Mouse (Mus musculus): ENCODE data around the gene Ky.

DNA sequence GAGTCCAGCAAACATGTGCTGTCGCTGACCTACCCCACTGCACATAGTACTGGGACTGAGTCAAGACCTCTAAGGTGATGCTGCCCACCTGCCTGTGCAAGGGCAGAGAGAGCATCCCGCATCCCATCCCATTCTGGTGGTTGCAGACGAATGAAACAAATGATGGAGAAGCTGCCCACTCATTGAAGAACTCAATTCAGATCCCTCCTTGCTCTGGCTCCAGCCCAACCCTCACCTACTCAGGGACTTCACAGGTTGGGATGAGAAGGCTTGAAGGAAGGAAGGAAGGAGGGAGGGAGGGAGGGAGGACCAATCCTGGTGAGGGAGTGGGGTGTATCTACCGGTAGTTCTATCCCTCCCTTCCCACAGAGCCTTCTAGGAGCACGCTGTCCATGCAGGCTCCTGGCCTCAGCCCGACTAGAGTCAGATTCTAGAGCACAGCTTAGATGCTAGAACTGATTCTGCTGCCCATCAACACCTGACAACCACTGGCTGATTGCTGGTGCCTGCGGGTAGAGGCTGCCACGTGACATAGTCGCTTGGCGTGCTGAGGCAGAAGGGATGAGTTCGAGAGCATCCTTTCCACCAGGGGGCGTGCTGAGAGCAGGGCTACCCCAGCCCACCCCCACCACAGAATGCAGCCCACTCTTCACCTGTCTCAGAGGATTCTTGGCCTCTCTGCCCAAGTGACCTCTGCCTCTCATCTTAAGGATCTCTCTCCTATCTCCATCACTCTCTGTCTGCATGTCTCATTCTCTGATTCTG lies 13.3 kb upstream of the Ky start:
- TF ChIP-seq HCFC1 (IDR thresholded peaks at IDR 0.05; ENCODE audit: borderline replicate concordance, insufficient read depth, low read length) (no peak), MAFK (IDR thresholded peaks at IDR 0.05; ENCODE audit: insufficient read depth, low read depth, low read length) (no peak), ZNF384 (IDR thresholded peaks at IDR 0.05; ENCODE audit: low read depth, low read length) (no peak)

Data from ES-E14 (cell line).